Mouse (Mus musculus): Measurements from ENCODE around the gene Ptpn1. TPM values are rescaled to one million over a fixed set of nuclear protein-coding genes. Genes with fewer than 3 reads are reported as not detected.

The Ptpn1 gene
- polyA plus RNA-seq, 1 experiment from 2014 or later = 71.7 TPM

DNA sequence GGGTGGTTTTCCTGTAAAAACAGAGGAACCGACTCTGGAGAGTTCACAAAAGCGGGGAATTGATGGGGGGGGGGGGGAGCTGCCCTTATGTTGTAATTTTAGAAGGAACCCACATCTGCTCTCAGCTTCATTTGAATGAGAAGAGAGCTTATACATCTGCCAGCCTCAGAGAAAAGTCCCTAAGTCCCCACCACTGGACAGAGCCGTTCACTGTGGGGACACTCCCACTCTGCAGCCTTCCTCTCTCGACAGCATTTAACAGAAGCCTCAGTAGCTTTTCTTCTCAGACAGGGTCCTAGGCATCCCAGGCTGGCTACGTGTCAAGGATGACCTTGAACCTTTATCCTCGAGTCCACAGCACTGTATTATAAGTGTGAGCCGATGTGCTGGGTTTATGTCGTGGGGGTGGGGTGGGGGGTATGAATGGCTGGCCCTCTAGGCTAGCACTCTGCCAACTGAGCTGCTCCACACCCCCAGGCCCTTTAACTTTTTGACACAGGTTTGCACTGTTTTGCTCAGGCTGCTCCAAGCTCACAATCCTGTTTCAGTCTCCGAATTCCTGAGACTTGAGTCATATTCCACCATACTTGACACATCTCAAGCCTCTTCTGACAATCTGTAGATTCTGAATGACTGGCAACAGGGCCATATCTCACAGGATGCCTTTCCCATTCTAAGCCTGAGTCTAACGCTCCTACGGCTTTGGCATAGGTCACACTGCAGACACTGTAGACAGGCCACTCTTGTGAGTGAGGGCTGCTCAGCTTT, 8.0 kb downstream of the Ptpn1 start:
- Histone ChIP-seq H3K27me3 (replicated peaks) (no peaks in the 10 kb centered on the region), H3K36me3 (no peaks in the 10 kb centered on the region), H3K4me1 (peaks cover 88% of the 10 kb centered on the region), H3K4me2 (no peak overlapping the region), H3K9me3 (replicated peaks) (no peaks in the 10 kb centered on the region), H3K4me3 (replicated peaks) (no peak overlapping the region), H3K27ac (replicated peaks) (no peak overlapping the region), H3K9ac (replicated peaks) (no peak overlapping the region)
- ATAC-seq (ENCODE audit: low FRiP score) = no peak
- WGBS = 58% methylated on average over 11 of the region's 11 CpGs

DNA sequence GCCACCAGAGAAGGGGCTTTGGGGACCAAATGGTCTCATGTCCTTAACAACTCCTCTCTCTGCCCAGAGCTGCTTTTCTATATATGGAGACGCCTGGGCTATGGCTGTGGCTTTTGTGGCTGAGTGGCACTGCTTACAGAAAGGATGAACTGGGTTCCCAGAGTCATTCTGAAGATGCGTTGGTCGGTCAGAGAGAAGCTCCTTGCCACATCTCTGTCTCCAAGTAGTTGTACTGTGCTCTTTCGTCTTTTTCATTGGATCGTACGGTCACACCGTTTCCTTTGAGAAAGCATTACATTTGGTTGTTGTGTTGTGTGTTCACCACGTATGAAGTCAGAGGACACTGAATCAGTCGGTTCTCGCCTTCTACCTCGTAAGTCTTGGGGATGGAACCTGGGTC, 8.8 kb downstream of the Ptpn1 start:
- no peaks in the 10 kb centered on the region for H3K36me3 ChIP-seq
- H3K9ac ChIP-seq (replicated peaks) = no peak overlapping the region
- no peak for ATAC-seq (ENCODE audit: low FRiP score)
- no peaks in the 10 kb centered on the region for H3K27me3 ChIP-seq (replicated peaks)
- 89% methylated on average over 11 of the region's 11 CpGs for WGBS
- H3K4me3 ChIP-seq (replicated peaks) = no peak overlapping the region
- H3K4me2 ChIP-seq = no peak overlapping the region
- peaks cover 89% of the 10 kb centered on the region for H3K4me1 ChIP-seq
- no peak overlapping the region for H3K27ac ChIP-seq (replicated peaks)
- H3K9me3 ChIP-seq (replicated peaks) = no peaks in the 10 kb centered on the region

DNA sequence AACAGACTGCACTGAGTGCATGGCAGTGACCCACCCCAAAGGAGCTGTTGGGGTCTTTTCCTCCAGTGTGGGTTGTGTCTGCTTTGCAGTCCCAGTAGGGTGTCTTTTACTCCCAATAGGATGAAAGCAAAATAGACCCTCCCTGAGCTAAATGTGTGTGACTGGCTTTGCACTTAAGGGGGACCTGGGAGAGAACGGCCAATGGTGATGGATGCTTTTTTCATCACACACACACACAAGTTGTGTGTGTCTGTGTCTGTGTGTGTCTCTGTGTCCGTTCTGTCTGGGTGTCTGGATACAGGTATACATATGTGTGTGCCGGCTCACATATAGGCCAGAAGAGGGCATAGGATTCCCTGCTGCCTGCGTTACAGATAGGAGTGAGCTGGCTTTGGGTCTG, 9.5 kb downstream of the Ptpn1 start:
- ATAC-seq (ENCODE audit: low FRiP score) = no peak
- WGBS = 38% methylated on average over 4 of the region's 4 CpGs
- H3K36me3 ChIP-seq = no peaks in the 10 kb centered on the region
- H3K27me3 ChIP-seq (replicated peaks) = no peaks in the 10 kb centered on the region
- H3K4me2 ChIP-seq = no peak overlapping the region
- H3K4me3 ChIP-seq (replicated peaks) = no peak overlapping the region
- H3K4me1 ChIP-seq = peaks cover 88% of the 10 kb centered on the region
- no peak overlapping the region for H3K9ac ChIP-seq (replicated peaks)
- H3K9me3 ChIP-seq (replicated peaks) = no peaks in the 10 kb centered on the region
- H3K27ac ChIP-seq (replicated peaks) = 0 out of 2 replicates have a peak overlapping the region, but pooled peaks have one; percentile 28

DNA sequence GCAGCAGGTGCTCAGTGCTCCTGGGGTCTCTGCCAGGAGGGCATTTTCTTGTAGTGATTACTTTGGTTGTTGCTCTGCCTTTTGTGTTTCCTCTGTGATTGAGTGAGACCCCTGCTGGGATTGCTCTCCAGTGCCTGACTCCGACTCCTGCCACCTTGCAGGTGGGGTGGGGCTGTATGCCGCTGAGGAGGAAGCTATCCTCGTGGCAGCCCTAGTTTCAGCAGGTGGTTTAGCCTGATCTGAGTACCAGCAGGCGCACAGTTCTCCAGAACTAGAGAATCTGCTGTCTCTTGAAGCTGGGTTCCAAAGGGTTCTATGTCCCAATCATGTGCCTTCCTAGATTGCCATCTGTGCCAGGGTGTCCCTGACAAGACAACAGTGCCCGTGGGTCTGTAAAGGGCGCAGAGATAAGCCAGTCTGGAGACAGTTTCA, 9.9 kb downstream of the Ptpn1 start:
- WGBS = 33% methylated on average over 6 of the region's 6 CpGs

DNA sequence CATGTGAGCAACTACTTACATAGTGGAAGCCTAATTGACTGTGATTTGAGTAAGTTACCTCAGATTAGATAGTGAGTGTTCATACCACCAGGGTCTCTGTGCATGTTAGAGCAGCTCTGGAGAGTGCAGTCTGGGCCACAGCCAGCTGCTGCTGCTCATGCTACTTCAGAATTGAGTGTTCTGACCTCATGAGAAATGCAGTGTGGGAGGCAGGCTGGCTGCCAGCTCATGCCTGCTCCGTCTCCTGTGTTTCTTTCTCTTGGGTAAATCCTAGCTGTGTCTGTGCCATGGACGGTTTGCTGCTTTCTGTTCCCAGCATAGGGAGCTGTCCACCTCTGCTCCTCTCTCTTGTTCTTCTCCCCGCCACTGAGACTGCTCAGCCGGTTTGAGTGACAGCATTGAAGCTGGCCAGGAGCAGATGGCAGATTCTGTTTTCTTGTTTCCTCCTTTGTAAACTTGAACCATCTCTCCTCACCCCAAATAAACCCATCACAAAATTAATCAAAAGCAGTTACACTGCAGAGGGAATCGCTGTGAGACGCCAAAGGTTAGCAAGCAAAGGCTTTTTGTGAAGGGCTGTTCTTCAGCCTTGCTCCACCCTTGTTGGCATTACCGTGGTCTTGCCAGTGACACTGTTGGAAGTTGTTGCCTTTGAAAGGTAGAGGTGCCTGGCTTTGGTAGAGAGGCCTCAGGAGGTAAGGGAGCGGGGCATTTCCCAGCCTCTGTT, 10.5 kb downstream of the Ptpn1 start:
- no peak overlapping the region for H3K4me3 ChIP-seq (replicated peaks)
- no peaks in the 10 kb centered on the region for H3K9me3 ChIP-seq (replicated peaks)
- WGBS = 39% methylated on average over 8 of the region's 8 CpGs
- H3K27ac ChIP-seq (replicated peaks) = peak overlapping the region; percentile 46
- H3K4me2 ChIP-seq = peak overlapping the region; percentile 9; the same call in 1 of the 2 replicates
- H3K27me3 ChIP-seq (replicated peaks) = no peaks in the 10 kb centered on the region
- H3K36me3 ChIP-seq = no peaks in the 10 kb centered on the region
- no peak overlapping the region for H3K9ac ChIP-seq (replicated peaks)
- no peak; the same call in 1 of the 2 replicates for ATAC-seq (ENCODE audit: low FRiP score)
- H3K4me1 ChIP-seq = peaks cover 78% of the 10 kb centered on the region

More for the DNA sequence above, 9.9 kb downstream of the Ptpn1 start:
- H3K36me3 ChIP-seq = no peaks in the 10 kb centered on the region
- peak overlapping the region; percentile 46 for H3K27ac ChIP-seq (replicated peaks)
- H3K4me1 ChIP-seq = peaks cover 83% of the 10 kb centered on the region
- 0 out of 2 replicates have a peak overlapping the region, but pooled peaks have one; percentile 21 for H3K9ac ChIP-seq (replicated peaks)
- H3K9me3 ChIP-seq (replicated peaks) = no peaks in the 10 kb centered on the region
- H3K27me3 ChIP-seq (replicated peaks) = no peaks in the 10 kb centered on the region
- H3K4me2 ChIP-seq = no peak overlapping the region
- no peak overlapping the region for H3K4me3 ChIP-seq (replicated peaks)
- no peak for ATAC-seq (ENCODE audit: low FRiP score)

DNA sequence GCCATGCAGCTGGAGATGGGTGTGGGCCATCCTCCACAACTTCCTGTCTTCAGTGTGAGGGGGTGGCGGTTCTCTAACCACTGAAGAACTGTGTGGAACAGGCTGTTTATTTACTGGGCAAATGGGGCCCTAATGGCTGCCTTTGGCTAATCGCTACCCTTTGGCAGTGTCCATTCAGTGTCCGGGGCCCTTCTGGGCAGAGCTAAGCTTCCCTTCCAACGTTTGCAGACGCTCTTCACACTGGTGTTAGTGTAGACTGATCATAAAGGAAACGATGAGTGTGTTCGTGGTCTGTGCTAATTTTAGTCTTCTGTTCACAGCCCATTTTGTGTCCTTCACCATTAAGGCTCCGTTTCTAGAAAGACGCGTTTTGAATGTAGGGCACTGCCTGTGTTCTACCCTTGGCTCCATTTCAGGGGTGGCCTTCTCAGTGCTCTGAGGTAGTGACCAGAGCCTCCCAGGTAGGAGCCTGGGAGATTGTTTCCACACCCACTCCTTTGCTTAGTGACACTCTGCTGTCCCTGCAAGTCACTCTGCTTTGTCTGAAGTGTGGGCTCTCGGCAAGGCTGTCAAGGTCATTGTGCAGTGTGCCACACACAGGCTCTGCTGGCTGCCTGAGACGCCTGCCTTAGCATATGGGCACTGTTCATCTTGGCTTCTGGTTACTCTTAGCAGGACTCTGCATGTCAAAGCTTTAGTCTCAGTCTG, 11.2 kb downstream of the Ptpn1 start:
- Histone ChIP-seq H3K4me3 (replicated peaks) (no peak overlapping the region), H3K36me3 (no peaks in the 10 kb centered on the region), H3K4me2 (0 out of 2 replicates have a peak overlapping the region, but pooled peaks have one; percentile 9), H3K4me1 (peaks cover 84% of the 10 kb centered on the region), H3K27ac (replicated peaks) (peak overlapping the region; percentile 46), H3K9ac (replicated peaks) (no peak overlapping the region), H3K9me3 (replicated peaks) (no peaks in the 10 kb centered on the region), H3K27me3 (replicated peaks) (no peaks in the 10 kb centered on the region)
- ATAC-seq (ENCODE audit: low FRiP score) = no peak; the same call in 1 of the 2 replicates
- 66% methylated on average over 12 of the region's 12 CpGs for WGBS

DNA sequence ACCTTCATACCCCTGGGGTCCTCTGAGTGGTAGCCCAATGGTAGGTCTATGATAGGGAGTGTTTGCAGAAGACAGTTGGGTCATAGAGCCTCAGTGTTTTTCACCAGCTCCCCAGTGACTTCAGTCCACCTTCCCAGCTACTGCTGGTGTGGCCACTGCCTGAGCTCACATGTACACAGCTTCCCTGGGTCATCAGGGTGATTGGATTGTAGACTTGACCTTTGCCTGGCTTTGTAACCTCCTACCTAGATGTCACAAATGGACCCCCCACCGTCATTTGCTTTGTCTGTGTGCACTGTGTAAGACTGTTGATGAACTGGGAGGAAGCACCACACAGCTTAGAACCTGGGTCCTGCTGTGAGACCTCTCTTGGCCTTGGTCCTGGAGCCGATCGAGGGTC, 12.3 kb downstream of the Ptpn1 start:
- no peak overlapping the region for H3K27ac ChIP-seq (replicated peaks)
- H3K9me3 ChIP-seq (replicated peaks) = no peaks in the 10 kb centered on the region
- H3K9ac ChIP-seq (replicated peaks) = no peak overlapping the region
- 68% methylated on average over 3 of the region's 3 CpGs for WGBS
- no peak overlapping the region for H3K4me3 ChIP-seq (replicated peaks)
- H3K27me3 ChIP-seq (replicated peaks) = no peaks in the 10 kb centered on the region
- no peak for ATAC-seq (ENCODE audit: low FRiP score)
- H3K36me3 ChIP-seq = no peaks in the 10 kb centered on the region
- peaks cover 86% of the 10 kb centered on the region for H3K4me1 ChIP-seq
- H3K4me2 ChIP-seq = no peak overlapping the region

DNA sequence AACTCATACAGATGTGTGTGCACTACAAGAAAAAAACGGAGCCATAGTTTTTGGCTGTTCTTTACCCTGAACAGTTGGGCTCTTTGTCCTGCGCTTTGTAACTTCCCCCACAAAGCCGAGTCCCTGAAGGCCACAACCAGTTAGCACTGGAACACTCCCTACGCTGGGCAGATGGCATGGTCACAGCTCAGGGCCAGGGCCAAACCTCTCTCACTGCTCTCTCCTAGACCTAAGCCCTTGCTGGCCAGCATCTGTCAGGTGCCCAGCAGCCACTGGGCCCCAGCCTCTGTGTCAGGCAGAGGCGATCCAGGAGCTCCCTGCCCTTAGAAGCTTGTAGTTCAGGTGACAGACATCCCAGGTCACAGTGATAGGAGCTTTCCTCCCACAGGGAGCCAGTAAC, 13.6 kb downstream of the Ptpn1 start:
- Histone ChIP-seq H3K9ac (replicated peaks) (no peak overlapping the region), H3K4me2 (no peak overlapping the region), H3K9me3 (replicated peaks) (no peaks in the 10 kb centered on the region), H3K4me3 (replicated peaks) (no peak overlapping the region), H3K4me1 (peaks cover 84% of the 10 kb centered on the region), H3K27ac (replicated peaks) (no peak overlapping the region), H3K27me3 (replicated peaks) (no peaks in the 10 kb centered on the region), H3K36me3 (no peaks in the 10 kb centered on the region)
- ATAC-seq (ENCODE audit: low FRiP score) = no peak
- 83% methylated on average over 5 of the region's 5 CpGs for WGBS

DNA sequence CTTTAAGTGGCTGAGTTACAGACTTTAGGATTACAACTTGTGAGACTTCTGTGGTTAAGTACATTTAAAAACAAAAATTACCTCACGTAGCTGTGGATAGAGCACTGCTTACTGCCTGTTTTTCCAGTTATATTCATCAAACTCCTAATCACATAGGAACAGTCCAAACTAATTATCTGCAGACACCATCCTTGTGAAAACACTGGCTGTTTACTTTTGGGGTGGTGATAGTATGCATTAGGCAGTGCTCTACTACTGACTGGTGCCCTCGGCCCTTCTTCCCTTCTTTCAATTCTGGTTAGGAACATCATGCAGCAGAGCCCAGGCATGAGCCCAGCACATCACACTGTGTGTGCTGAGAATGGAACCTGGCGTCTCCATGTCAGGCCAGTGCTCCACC, 15.4 kb downstream of the Ptpn1 start:
- Histone ChIP-seq H3K36me3 (no peaks in the 10 kb centered on the region), H3K27ac (replicated peaks) (no peak overlapping the region), H3K4me2 (no peak overlapping the region), H3K27me3 (replicated peaks) (no peaks in the 10 kb centered on the region), H3K4me1 (peaks cover 76% of the 10 kb centered on the region), H3K9ac (replicated peaks) (no peak overlapping the region), H3K4me3 (replicated peaks) (no peak overlapping the region), H3K9me3 (replicated peaks) (no peaks in the 10 kb centered on the region)
- 93% methylated on average over 3 of the region's 3 CpGs for WGBS
- no peak for ATAC-seq (ENCODE audit: low FRiP score)

DNA sequence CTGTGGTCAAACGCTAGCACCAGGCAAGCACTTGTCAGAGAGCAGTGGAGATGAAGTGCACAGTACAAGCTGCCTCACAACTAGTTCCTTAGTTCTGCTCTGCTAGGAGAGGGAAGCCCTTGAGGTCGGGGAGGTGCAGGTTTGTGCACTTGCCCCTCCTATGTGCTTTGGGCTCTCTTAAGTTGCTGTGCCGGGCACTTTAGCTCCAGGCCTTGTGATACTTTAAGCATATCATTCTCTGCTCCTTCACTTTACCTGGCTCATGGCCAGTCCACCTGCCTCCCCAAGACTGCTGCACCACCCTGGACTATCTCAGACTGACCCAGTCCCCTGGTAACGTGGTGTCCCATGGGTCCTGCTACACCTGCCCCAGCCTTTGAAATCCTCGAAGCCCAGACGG, 16.2 kb downstream of the Ptpn1 start:
- H3K27ac ChIP-seq (replicated peaks) = no peak overlapping the region
- no peaks in the 10 kb centered on the region for H3K36me3 ChIP-seq
- H3K4me3 ChIP-seq (replicated peaks) = no peak overlapping the region
- no peaks in the 10 kb centered on the region for H3K27me3 ChIP-seq (replicated peaks)
- no peak overlapping the region for H3K4me2 ChIP-seq
- no peaks in the 10 kb centered on the region for H3K9me3 ChIP-seq (replicated peaks)
- H3K4me1 ChIP-seq = peaks cover 68% of the 10 kb centered on the region
- H3K9ac ChIP-seq (replicated peaks) = no peak overlapping the region
- 79% methylated on average over 6 of the region's 6 CpGs for WGBS
- ATAC-seq (ENCODE audit: low FRiP score) = no peak

DNA sequence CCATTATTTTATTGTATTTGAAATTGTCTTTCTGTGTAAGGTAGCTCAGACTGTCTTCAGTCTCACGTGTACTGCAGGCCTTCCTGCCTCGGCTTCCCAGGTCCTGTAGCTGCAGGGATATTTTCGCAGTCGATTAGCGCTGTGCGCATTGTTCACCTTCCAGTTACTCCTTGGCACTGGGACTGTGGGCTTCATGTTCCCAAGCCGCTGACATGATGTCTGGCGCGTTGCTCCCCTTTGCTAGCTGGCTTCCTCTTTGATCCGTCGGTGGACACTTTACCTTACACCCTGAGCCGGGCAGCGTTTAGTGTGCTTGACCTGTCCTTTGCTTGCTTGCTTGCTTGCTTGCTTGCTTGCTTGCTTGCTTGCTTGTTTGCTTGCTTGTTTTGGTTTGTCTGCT, 16.7 kb downstream of the Ptpn1 start:
- ATAC-seq (ENCODE audit: low FRiP score) = no peak
- Histone ChIP-seq H3K9me3 (replicated peaks) (no peaks in the 10 kb centered on the region), H3K4me3 (replicated peaks) (no peak overlapping the region), H3K27me3 (replicated peaks) (no peaks in the 10 kb centered on the region), H3K36me3 (no peaks in the 10 kb centered on the region), H3K9ac (replicated peaks) (no peak overlapping the region), H3K27ac (replicated peaks) (no peak overlapping the region), H3K4me1 (peaks cover 63% of the 10 kb centered on the region), H3K4me2 (no peak overlapping the region)
- 80% methylated on average over 13 of the region's 13 CpGs for WGBS

Data from neural tube, embryonic 15.5 days (tissue).